Mouse (Mus musculus): ENCODE measurements around the gene Ccdc169.

DNA sequence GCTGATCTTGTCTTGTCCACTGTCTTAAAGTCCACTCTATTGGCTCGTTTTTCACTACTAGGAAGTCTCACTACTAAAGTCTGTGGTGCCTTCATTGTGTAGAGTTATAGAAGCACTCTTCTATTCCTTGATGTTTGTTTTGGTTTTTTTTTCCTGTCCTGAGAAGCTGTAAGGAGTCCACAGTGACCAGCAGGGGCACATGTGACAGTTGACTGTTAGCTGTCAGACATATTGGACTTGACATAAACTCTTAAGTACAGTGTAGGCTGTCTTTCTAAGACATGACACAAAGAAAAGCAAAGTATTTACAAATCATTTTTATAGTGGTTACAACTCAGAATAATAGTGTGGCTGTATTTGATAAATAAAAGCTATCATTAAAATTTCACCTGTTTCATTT, 22.1 kb upstream of the Ccdc169 start:
- TF ChIP-seq CTCF (IDR thresholded peaks at IDR 0.05; ENCODE audit: low read depth) (no peak), EP300 (IDR thresholded peaks at IDR 0.05; ENCODE audit: low read depth) (no peak)

Data from liver, postnatal 0 days (tissue).